Mouse (Mus musculus): ENCODE measurements around the gene Gm3106. TPM values are rescaled to one million over a fixed set of nuclear protein-coding genes. Genes with fewer than 3 reads are reported as not detected.
"Not testable (repeated sequence)": the region's sequence is repeated elsewhere in the genome, so short reads cannot be mapped to it uniquely, and the experiment has no call there.

The Gm3106 gene
- total RNA-seq (2014; rRNA removed) (not detected in 2 replicates), polyA plus RNA-seq (2012; rRNA removed) (not detected in 2 replicates)

DNA sequence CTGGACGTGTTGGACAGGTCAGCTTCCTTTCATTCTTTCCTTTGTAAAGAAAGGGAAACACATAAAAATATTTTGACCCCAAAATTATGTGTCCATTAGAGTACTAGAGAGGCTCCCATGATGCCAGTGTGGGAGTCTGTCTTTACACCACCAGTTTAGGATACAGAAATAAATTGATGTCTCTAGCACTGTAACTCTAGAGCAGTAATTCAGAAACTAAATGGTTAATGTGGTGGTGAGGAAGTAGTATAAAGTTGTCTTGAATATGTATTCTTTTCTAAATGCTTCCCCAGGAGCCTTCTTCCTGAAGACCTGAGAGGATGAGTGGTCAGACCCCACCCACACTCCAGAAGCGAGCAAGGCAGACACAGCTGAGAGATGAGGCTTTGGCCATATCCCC, at the start of gene Gm3106:
Gene Gm3106 (plus strand): TSS at position 301 of the 400 bp plus-strand sequence.
- no CpG with 5 or more reads among the region's 2 CpGs for WGBS
- DNase-seq (ENCODE audit: extremely low read depth, low read depth, low spot score), result not testable (repeated sequence)

More for the DNA sequence above, at the start of gene Gm3106:
- not testable (repeated sequence) for H3K9ac ChIP-seq (ENCODE audit: low read depth, low read length); H3K36me3 ChIP-seq (ENCODE audit: control insufficient read depth, insufficient read depth, low read length); H3K27me3 ChIP-seq (ENCODE audit: control insufficient read depth, insufficient read depth, low read length); H3K4me3 ChIP-seq (ENCODE audit: insufficient read depth, low read depth, low read length); H3K27ac ChIP-seq (replicated peaks; ENCODE audit: insufficient read depth, low read depth, low read length); H3K79me2 ChIP-seq (ENCODE audit: control insufficient read depth, insufficient read depth, low read length); H3K4me1 ChIP-seq (ENCODE audit: control insufficient read depth, insufficient read depth, low read length)

Other genes with a start within 250 kb of the Gm3106 start
- gene BC061212, start 147.5 kb upstream of the Gm3106 start, total RNA-seq (2014; rRNA removed), result not detected in 2 replicates
- gene BC061212, start 147.5 kb upstream of the Gm3106 start, polyA plus RNA-seq (2012; rRNA removed), result not detected in 2 replicates
- gene Gm6351, start 141.6 kb upstream of the Gm3106 start, total RNA-seq (2014; rRNA removed), result not detected in 2 replicates
- not detected in 2 replicates for gene Gm6351, start 141.6 kb upstream of the Gm3106 start, polyA plus RNA-seq (2012; rRNA removed)
- gene A430089I19Rik, start 88.8 kb downstream of the Gm3106 start, total RNA-seq (2014; rRNA removed), result not detected in 2 replicates
- not detected in 2 replicates for gene A430089I19Rik, start 88.8 kb downstream of the Gm3106 start, polyA plus RNA-seq (2012; rRNA removed)
- gene Gm6502, start 96.4 kb downstream of the Gm3106 start, total RNA-seq (2014; rRNA removed), result not detected in 2 replicates
- not detected in 2 replicates for gene Gm6502, start 96.4 kb downstream of the Gm3106 start, polyA plus RNA-seq (2012; rRNA removed)
- gene AA792892, start 121.7 kb downstream of the Gm3106 start, total RNA-seq (2014; rRNA removed), result not detected in 2 replicates
- not detected in 2 replicates for gene AA792892, start 121.7 kb downstream of the Gm3106 start, polyA plus RNA-seq (2012; rRNA removed)
- gene Gm7682, start 227.8 kb downstream of the Gm3106 start, total RNA-seq (2014; rRNA removed), result not detected in 2 replicates
- not detected in 2 replicates for gene Gm7682, start 227.8 kb downstream of the Gm3106 start, polyA plus RNA-seq (2012; rRNA removed)